9 mouse cellular contexts compared by ENCODE assay signal in genomic region chr13:63356558-63356957, GRCm38 (mm10).
DNase-seq lines count a peak whose midpoint lies in the region; ATAC-seq and TF ChIP-seq lines count a peak whose summit lies in the region.
"Had no signal": no experiment of that assay in that cellular context is flagged by ENCODE, and none has a peak within 500 bp of the region (broad histone marks: within the 10 kb centered on the region; RNA-seq: fewer than 3 reads in every experiment).

No protein-coding gene starts in this region.

- no peak overlapping the region for H3K4me2 ChIP-seq in forebrain, embryonic 12.5 days
- H3K4me2 ChIP-seq in heart, postnatal 0 days (ENCODE audit: low read depth, low read length) = no peak overlapping the region
- H3K4me2 ChIP-seq: limb, embryonic 12.5 days had no signal

- no peaks in the 10 kb centered on the region for H3K9me3 ChIP-seq in forebrain, embryonic 10.5 days
- H3K9me3 ChIP-seq in forebrain, embryonic 12.5 days = no peaks in the 10 kb centered on the region
- no peaks in the 10 kb centered on the region for H3K9me3 ChIP-seq in heart, postnatal 0 days (replicated peaks; ENCODE audit: control insufficient read depth, low read length)
- H3K9me3 ChIP-seq: limb, embryonic 12.5 days had no signal

- WGBS in forebrain, embryonic 10.5 days = 39% methylated on average over 3 of the region's 3 CpGs
- 35% methylated on average over 3 of the region's 3 CpGs for WGBS in forebrain, embryonic 12.5 days
- WGBS in heart, postnatal 0 days = 38% methylated on average over 3 of the region's 3 CpGs

- no peak for ATAC-seq in forebrain, embryonic 12.5 days (ENCODE audit: low FRiP score)
- peak; percentile 77 for ATAC-seq in activated CD4-positive, CD25-positive, alpha-beta regulatory T cell, adult 4 months
- ATAC-seq in heart, postnatal 0 days (ENCODE audit: insufficient read depth, low read depth) = no peak
- peak; percentile 67 for ATAC-seq in megakaryocyte, adult 5-6 weeks (ENCODE audit: poor library complexity, severe bottlenecking)

- no peak overlapping the region for H3K27ac ChIP-seq in forebrain, embryonic 10.5 days
- no peak overlapping the region for H3K27ac ChIP-seq in forebrain, embryonic 12.5 days
- no peak overlapping the region for H3K27ac ChIP-seq in cortical plate, adult 2 months (ENCODE audit: insufficient read depth, low read length)
- H3K27ac ChIP-seq in heart, postnatal 0 days (ENCODE audit: low read depth) = no peak overlapping the region
- H3K27ac ChIP-seq: limb, embryonic 12.5 days had no signal

- TF ChIP-seq POLR2A in cortical plate, adult 2 months (IDR thresholded peaks at IDR 0.05; ENCODE audit: extremely low read depth, insufficient read depth, low read length) = no peak

- TF ChIP-seq EP300 in heart, postnatal 0 days (IDR thresholded peaks at IDR 0.05; ENCODE audit: low read depth) = no peak

- H3K36me3 ChIP-seq in forebrain, embryonic 10.5 days (replicated peaks) = no peaks in the 10 kb centered on the region
- H3K36me3 ChIP-seq in forebrain, embryonic 12.5 days (replicated peaks) = no peaks in the 10 kb centered on the region
- H3K36me3 ChIP-seq in heart, postnatal 0 days (replicated peaks; ENCODE audit: control insufficient read depth, insufficient read depth, low read length) = no peaks in the 10 kb centered on the region
- H3K36me3 ChIP-seq: limb, embryonic 12.5 days had no signal

- peak; percentile 66; the same call in 1 of the 2 replicates for TF ChIP-seq CTCF in cortical plate, adult 2 months (IDR thresholded peaks at IDR 0.05; ENCODE audit: extremely low read depth, insufficient read depth, low read length)
- peak; percentile 89 for TF ChIP-seq CTCF in heart, postnatal 0 days (IDR thresholded peaks at IDR 0.05; ENCODE audit: low read depth)

- H3K9ac ChIP-seq in forebrain, embryonic 12.5 days = no peak overlapping the region
- H3K9ac ChIP-seq in heart, postnatal 0 days (replicated peaks; ENCODE audit: low read depth, low read length) = no peak overlapping the region
- H3K9ac ChIP-seq: limb, embryonic 12.5 days had no signal

- no peak overlapping the region for H3K4me3 ChIP-seq in forebrain, embryonic 10.5 days
- no peak overlapping the region for H3K4me3 ChIP-seq in forebrain, embryonic 12.5 days (replicated peaks)
- no peak overlapping the region for H3K4me3 ChIP-seq in cortical plate, adult 2 months (ENCODE audit: insufficient read depth, low read length)
- no peak overlapping the region for H3K4me3 ChIP-seq in heart, postnatal 0 days (ENCODE audit: low read depth, low read length)
- H3K4me3 ChIP-seq: limb, embryonic 12.5 days had no signal

- DNase-seq in forebrain, embryonic 10.5 days (ENCODE audit: extremely low spot score, low spot score) = peak; percentile 48
- peak; percentile 57 for DNase-seq in heart, postnatal 0 days (ENCODE audit: low spot score)
- peak; percentile 92 for DNase-seq in layer of hippocampus, adult 9-10 months (ENCODE audit: low spot score)
- peak; percentile 40 to 50 for DNase-seq in right cerebral cortex, postnatal 36 days (ENCODE audit: low spot score in 2 of 2)

- H3K27me3 ChIP-seq in forebrain, embryonic 10.5 days (ENCODE audit: poor library complexity, severe bottlenecking) = no peaks in the 10 kb centered on the region
- no peaks in the 10 kb centered on the region for H3K27me3 ChIP-seq in forebrain, embryonic 12.5 days
- no peaks in the 10 kb centered on the region for H3K27me3 ChIP-seq in heart, postnatal 0 days (ENCODE audit: control insufficient read depth, insufficient read depth, low read length)
- H3K27me3 ChIP-seq: limb, embryonic 12.5 days had no signal

- H3K4me1 ChIP-seq in forebrain, embryonic 10.5 days = no peaks in the 10 kb centered on the region
- H3K4me1 ChIP-seq in forebrain, embryonic 12.5 days = no peaks in the 10 kb centered on the region
- H3K4me1 ChIP-seq in cortical plate, adult 2 months (ENCODE audit: control insufficient read depth, insufficient read depth, low read length) = no peaks in the 10 kb centered on the region
- no peaks in the 10 kb centered on the region for H3K4me1 ChIP-seq in heart, postnatal 0 days (ENCODE audit: control insufficient read depth, insufficient read depth)

Comparison
In these comparisons a context has a peak if more than half of its experiments do, and no peak if none do; other contexts are left out.
1. ATAC-seq: peak in activated CD4-positive, CD25-positive, alpha-beta regulatory T cell, adult 4 months (single experiment) and megakaryocyte, adult 5-6 weeks (single experiment); none in forebrain, embryonic 12.5 days (single experiment) and heart, postnatal 0 days (single experiment).
2. Peak in every context shown above with its lines, with median percentiles within 50 percentile points of each other: DNase-seq.